Comparison of ENCODE assay signal across 8 mouse cellular contexts in genomic region chr4:154944121-154944590, GRCm38 (mm10). TPM values are rescaled to one million over a fixed set of nuclear protein-coding genes. Genes with fewer than 3 reads are reported as not detected.
DNase-seq lines count a peak whose midpoint lies in the region; ATAC-seq and TF ChIP-seq lines count a peak whose summit lies in the region.

No protein-coding gene starts in this region.

- no peaks in the 10 kb centered on the region for H3K36me3 ChIP-seq in erythroblast, embryonic 14.5 days (ENCODE audit: control insufficient read depth)
- no peaks in the 10 kb centered on the region for H3K36me3 ChIP-seq in heart, embryonic 14.5 days (ENCODE audit: control insufficient read depth, insufficient read depth, low read length)
- no peaks in the 10 kb centered on the region for H3K36me3 ChIP-seq in kidney, postnatal 0 days (ENCODE audit: insufficient read depth, low read length)
- H3K36me3 ChIP-seq in liver, embryonic 11.5 days (ENCODE audit: control insufficient read depth, insufficient read depth, low read length), result no peaks in the 10 kb centered on the region
- no peaks in the 10 kb centered on the region for H3K36me3 ChIP-seq in stomach, embryonic 14.5 days (ENCODE audit: control insufficient read depth, insufficient read depth, low read length)

- no peaks in the 10 kb centered on the region; the same call in 1 of the 2 replicates for H3K9me3 ChIP-seq in erythroblast, embryonic 14.5 days (ENCODE audit: control insufficient read depth, low read length)
- H3K9me3 ChIP-seq in heart, embryonic 14.5 days (ENCODE audit: control insufficient read depth, low read length), result no peaks in the 10 kb centered on the region
- no peaks in the 10 kb centered on the region for H3K9me3 ChIP-seq in kidney, postnatal 0 days (replicated peaks; ENCODE audit: low read length)
- 0 out of 2 replicates have a peak, but pooled peaks cover 2% of the 10 kb centered on the region for H3K9me3 ChIP-seq in liver, embryonic 11.5 days (ENCODE audit: control insufficient read depth, low read length)
- no peaks in the 10 kb centered on the region for H3K9me3 ChIP-seq in stomach, embryonic 14.5 days (ENCODE audit: control insufficient read depth, low read depth, low read length)

- ATAC-seq in heart, embryonic 14.5 days (ENCODE audit: insufficient number of reproducible peaks, insufficient read depth, low FRiP score, low read depth), result peak; percentile 51
- peak; percentile 60 for ATAC-seq in kidney, postnatal 0 days (replicated peaks; ENCODE audit: low FRiP score, low read depth)
- ATAC-seq in liver, embryonic 11.5 days (replicated peaks; ENCODE audit: low FRiP score), result peak; percentile 86
- peak; percentile 96 for ATAC-seq in monocyte, adult 5-6 weeks (replicated peaks; ENCODE audit: insufficient number of reproducible peaks, low FRiP score, low TSS enrichment, poor library complexity, severe bottlenecking)
- ATAC-seq in stomach, embryonic 14.5 days (ENCODE audit: insufficient number of reproducible peaks, insufficient read depth, low FRiP score, low read depth), result peak; percentile 78

- TF ChIP-seq CTCF in kidney, postnatal 0 days (IDR thresholded peaks at IDR 0.05; ENCODE audit: low read depth), result peak; percentile 97

- H3K9ac ChIP-seq in heart, embryonic 14.5 days (ENCODE audit: low read length), result no peak overlapping the region
- no peak overlapping the region for H3K9ac ChIP-seq in kidney, postnatal 0 days (ENCODE audit: low read depth, low read length)
- no peak overlapping the region for H3K9ac ChIP-seq in liver, embryonic 11.5 days (ENCODE audit: low read depth, low read length)
- no peak overlapping the region for H3K9ac ChIP-seq in stomach, embryonic 14.5 days (replicated peaks; ENCODE audit: low read depth, low read length)

- no peak overlapping the region for H3K4me2 ChIP-seq in heart, embryonic 14.5 days (ENCODE audit: low read length)
- H3K4me2 ChIP-seq in kidney, postnatal 0 days (ENCODE audit: low read length), result no peak overlapping the region
- H3K4me2 ChIP-seq in liver, embryonic 11.5 days, result no peak overlapping the region
- H3K4me2 ChIP-seq in stomach, embryonic 14.5 days (replicated peaks; ENCODE audit: low read depth, low read length), result no peak overlapping the region

- peaks cover 54% of the 10 kb centered on the region for H3K4me1 ChIP-seq in erythroblast, embryonic 14.5 days (ENCODE audit: control insufficient read depth)
- peaks cover 3 to 5% of the 10 kb centered on the region in 2 experiments; a peak in 1 of 4 replicates for H3K4me1 ChIP-seq in heart, embryonic 14.5 days (ENCODE audit: control insufficient read depth in 2 of 2, insufficient read depth in 2 of 2, low read length in 2 of 2)
- H3K4me1 ChIP-seq in kidney, postnatal 0 days (replicated peaks; ENCODE audit: insufficient read depth, low read length), result no peaks in the 10 kb centered on the region
- H3K4me1 ChIP-seq in liver, embryonic 11.5 days (replicated peaks; ENCODE audit: control insufficient read depth, insufficient read depth, low read length), result no peaks in the 10 kb centered on the region
- H3K4me1 ChIP-seq in stomach, embryonic 14.5 days (ENCODE audit: control insufficient read depth, insufficient read depth, low read length), result peaks cover 6% of the 10 kb centered on the region

- no peak overlapping the region for H3K27ac ChIP-seq in heart, embryonic 14.5 days (replicated peaks in 1 of 2; ENCODE audit: control insufficient read depth in 1 of 2, insufficient read depth in 1 of 2, low read depth in 2 of 2, low read length in 2 of 2)
- no peak overlapping the region for H3K27ac ChIP-seq in kidney, postnatal 0 days
- no peak overlapping the region for H3K27ac ChIP-seq in liver, embryonic 11.5 days (ENCODE audit: low read depth, low read length)
- no peak overlapping the region for H3K27ac ChIP-seq in stomach, embryonic 14.5 days (ENCODE audit: low read length)

- WGBS in heart, embryonic 14.5 days, result 23% methylated on average over 2 of the region's 2 CpGs
- WGBS in kidney, postnatal 0 days, result 16% methylated on average over 2 of the region's 2 CpGs
- 19% methylated on average over 2 of the region's 2 CpGs for WGBS in liver, embryonic 11.5 days
- 26% methylated on average over 2 of the region's 2 CpGs for WGBS in stomach, embryonic 14.5 days

- peak; percentile 95 for DNase-seq in CD4-positive, CD25-positive, alpha-beta regulatory T cell, adult 2 months (ENCODE audit: low read depth, low spot score)
- DNase-seq in brain, adult 2 months (ENCODE audit: low read depth, low spot score), result peak; percentile 98
- DNase-seq in kidney, postnatal 0 days (ENCODE audit: low spot score), result peak; percentile 97
- DNase-seq in liver, embryonic 11.5 days (ENCODE audit: low spot score), result no peak

- peak overlapping the region; percentile 11 for H3K4me3 ChIP-seq in erythroblast, embryonic 14.5 days (replicated peaks)
- H3K4me3 ChIP-seq in heart, embryonic 14.5 days (ENCODE audit: control insufficient read depth in 1 of 2, insufficient read depth in 1 of 2, low read depth in 1 of 2, low read length in 2 of 2), result no peak overlapping the region
- no peak overlapping the region for H3K4me3 ChIP-seq in kidney, postnatal 0 days (replicated peaks; ENCODE audit: low read depth, low read length)
- H3K4me3 ChIP-seq in liver, embryonic 11.5 days (ENCODE audit: low read depth, low read length), result no peak overlapping the region
- H3K4me3 ChIP-seq in stomach, embryonic 14.5 days (ENCODE audit: low read depth, low read length), result no peak overlapping the region

- H3K27me3 ChIP-seq in erythroblast, embryonic 14.5 days (ENCODE audit: control insufficient read depth), result peaks cover 46% of the 10 kb centered on the region
- peaks cover 12% of the 10 kb centered on the region for H3K27me3 ChIP-seq in heart, embryonic 14.5 days (ENCODE audit: control insufficient read depth, insufficient read depth, low read length)
- 0 out of 2 replicates have a peak, but pooled peaks cover 4% of the 10 kb centered on the region for H3K27me3 ChIP-seq in kidney, postnatal 0 days (ENCODE audit: insufficient read depth, low read length)
- peaks cover 15% of the 10 kb centered on the region for H3K27me3 ChIP-seq in liver, embryonic 11.5 days (replicated peaks; ENCODE audit: control insufficient read depth, insufficient read depth, low read length)
- no peaks in the 10 kb centered on the region for H3K27me3 ChIP-seq in stomach, embryonic 14.5 days (ENCODE audit: control insufficient read depth, insufficient read depth, low read length)

RNA-seq across cellular contexts. Expression of gene Tnfrsf14, which starts 15.8 kb away (rescaled TPM):
- polyA plus RNA-seq in erythroblast, embryonic 14.5 days (2012), result 12.5 and 19.4 TPM in 2 replicates
- 0.46 and 1.2 TPM in 2 replicates for polyA plus RNA-seq in heart, embryonic 14.5 days (2014; fragmentation: Nextera tagmentation; extraction: Ambion mirVana)
- polyA plus RNA-seq in kidney, postnatal 0 days (2015; fragmentation: Nextera tagmentation; extraction: Ambion mirVana), result 0.75 and 1.3 TPM in 2 replicates
- polyA plus RNA-seq in liver, embryonic 11.5 days (2014; fragmentation: Nextera tagmentation; extraction: Ambion mirVana), result 23.1 and 24.4 TPM in 2 replicates
- total RNA-seq in monocyte, adult 5-6 weeks (2017), result 20.8 to 45.5 TPM (median 29.3 TPM) in 3 replicates
- polyA plus RNA-seq in stomach, embryonic 14.5 days (2014; fragmentation: Nextera tagmentation; extraction: Ambion mirVana), result 1.2 and 2.9 TPM in 2 replicates

RNA-seq across cellular contexts. Expression of gene Hes5, which starts 16.6 kb away (rescaled TPM):
- not detected in 2 replicates for polyA plus RNA-seq in erythroblast, embryonic 14.5 days (2012)
- polyA plus RNA-seq in heart, embryonic 14.5 days (2014; fragmentation: Nextera tagmentation; extraction: Ambion mirVana), result 0.24 and 0.47 TPM in 2 replicates
- polyA plus RNA-seq in kidney, postnatal 0 days (2015; fragmentation: Nextera tagmentation; extraction: Ambion mirVana), result 5.8 and 6.2 TPM in 2 replicates
- polyA plus RNA-seq in liver, embryonic 11.5 days (2014; fragmentation: Nextera tagmentation; extraction: Ambion mirVana), result 0.63 TPM in 1 of 2 replicates, not detected in the other
- not detected in 3 replicates for total RNA-seq in monocyte, adult 5-6 weeks (2017)
- polyA plus RNA-seq in stomach, embryonic 14.5 days (2014; fragmentation: Nextera tagmentation; extraction: Ambion mirVana), result 0.91 and 1.1 TPM in 2 replicates

RNA-seq across cellular contexts. Expression of gene Pank4, which starts 19.8 kb away (rescaled TPM):
- 4.1 and 5.6 TPM in 2 replicates for polyA plus RNA-seq in erythroblast, embryonic 14.5 days (2012)
- 41.4 and 42.1 TPM in 2 replicates for polyA plus RNA-seq in heart, embryonic 14.5 days (2014; fragmentation: Nextera tagmentation; extraction: Ambion mirVana)
- 30.4 TPM in 2 replicates for polyA plus RNA-seq in kidney, postnatal 0 days (2015; fragmentation: Nextera tagmentation; extraction: Ambion mirVana)
- polyA plus RNA-seq in liver, embryonic 11.5 days (2014; fragmentation: Nextera tagmentation; extraction: Ambion mirVana), result 44.2 and 47.2 TPM in 2 replicates
- total RNA-seq in monocyte, adult 5-6 weeks (2017), result 26.6 to 36.7 TPM (median 30.2 TPM) in 3 replicates
- polyA plus RNA-seq in stomach, embryonic 14.5 days (2014; fragmentation: Nextera tagmentation; extraction: Ambion mirVana), result 48.3 and 50.4 TPM in 2 replicates

RNA-seq across cellular contexts. Expression of gene Fam213b, which starts 45.2 kb away (rescaled TPM):
- 0.21 and 0.47 TPM in 2 replicates for polyA plus RNA-seq in erythroblast, embryonic 14.5 days (2012)
- 52.1 and 56.8 TPM in 2 replicates for polyA plus RNA-seq in heart, embryonic 14.5 days (2014; fragmentation: Nextera tagmentation; extraction: Ambion mirVana)
- 40.6 and 42.0 TPM in 2 replicates for polyA plus RNA-seq in kidney, postnatal 0 days (2015; fragmentation: Nextera tagmentation; extraction: Ambion mirVana)
- polyA plus RNA-seq in liver, embryonic 11.5 days (2014; fragmentation: Nextera tagmentation; extraction: Ambion mirVana), result 17.4 and 20.1 TPM in 2 replicates
- total RNA-seq in monocyte, adult 5-6 weeks (2017), result 3.1 to 3.5 TPM (median 3.3 TPM) in 3 replicates
- 40.1 and 42.5 TPM in 2 replicates for polyA plus RNA-seq in stomach, embryonic 14.5 days (2014; fragmentation: Nextera tagmentation; extraction: Ambion mirVana)
